Mouse (Mus musculus) G1E (cell line): ENCODE data around the gene Mxd4. TPM values are rescaled to one million over a fixed set of nuclear protein-coding genes. Genes with fewer than 3 reads are reported as not detected.

Source experiments
- ATAC-seq: 2 replicates; pipeline ENCODE4 v1.8.0; 2016; ENCODE audit warnings: mild to moderate bottlenecking; ENCODE audit not compliant: insufficient number of reproducible peaks, poor library complexity, low FRiP score, severe bottlenecking; ENCODE audit errors: extremely low read depth
- DNase-seq: peaks from one replicate; pipeline ENCODE4 v3.0.0; 2012; ENCODE audit warnings: low spot score
- H3K27me3 ChIP-seq: 2 replicates; pipeline ENCODE4 v1.6.1; 2012; ENCODE audit warnings: mild to moderate bottlenecking, low read length, inconsistent platforms; ENCODE audit not compliant: insufficient read depth
- H3K36me3 ChIP-seq: replicated peaks from 2 replicates; pipeline ENCODE3; 2012; ENCODE audit warnings: mild to moderate bottlenecking, inconsistent platforms
- H3K4me1 ChIP-seq: 2 replicates; pipeline ENCODE4 v1.6.1; 2012; ENCODE audit warnings: low read depth, low read length, inconsistent platforms, mixed read lengths; ENCODE audit not compliant: insufficient read depth
- H3K4me3 ChIP-seq: 2 replicates; pipeline ENCODE4 v1.5.1; 2012; ENCODE audit warnings: low read depth, mild to moderate bottlenecking, inconsistent platforms, low read length, moderate library complexity, mixed read lengths
- H3K9me3 ChIP-seq: replicated peaks from 2 replicates; pipeline ENCODE4 v1.6.1; 2012; ENCODE audit warnings: inconsistent platforms
- CTCF ChIP-seq: IDR thresholded peaks from 2 replicates; pipeline ENCODE4 v1.5.1; 2012; ENCODE audit warnings: low read depth, low read length, inconsistent platforms, mixed read lengths
- GATA1 ChIP-seq: IDR thresholded peaks from 2 replicates; pipeline ENCODE4 v1.6.1; 2012; ENCODE audit warnings: borderline replicate concordance, low read length, inconsistent platforms, mixed read lengths
- GATA2 ChIP-seq: IDR thresholded peaks from 2 replicates; pipeline ENCODE4 v1.6.1; 2012; ENCODE audit warnings: low read depth, low read length, inconsistent platforms, borderline replicate concordance
- POLR2AphosphoS5 ChIP-seq: IDR thresholded peaks from 2 replicates; pipeline ENCODE4 v1.6.1; 2012; ENCODE audit warnings: low read depth, low read length, inconsistent platforms; ENCODE audit not compliant: insufficient replicate concordance
- TAL1 ChIP-seq: conservative IDR thresholded peaks from 2 replicates; pipeline ENCODE4 v1.6.1; 2012; ENCODE audit warnings: low read depth, low read length, inconsistent platforms, mixed read lengths
- polyA plus RNA-seq: library from polyadenylated mRNA; stranded (reverse); fragments of >175 nt; gene quantifications from 2 replicates; pipeline ENCODE4 v1.2.3, GENCODE M21; 2012
- total RNA-seq, 2 experiments: library from RNA; stranded (forward) in 1 of 2; stranded (reverse) in 1 of 2; fragments of 200-1000 nt in 1 of 2; fragments of >200 nt in 1 of 2; fragmentation: Nextera tagmentation in 1 of 2; gene quantifications; 2 replicates each; pipeline ENCODE4 v1.2.3; 2014 to 2017

The Mxd4 gene
- total and polyA plus RNA-seq, 3 experiments, result 12.8 to 28.4 (median 17.9) TPM

DNA sequence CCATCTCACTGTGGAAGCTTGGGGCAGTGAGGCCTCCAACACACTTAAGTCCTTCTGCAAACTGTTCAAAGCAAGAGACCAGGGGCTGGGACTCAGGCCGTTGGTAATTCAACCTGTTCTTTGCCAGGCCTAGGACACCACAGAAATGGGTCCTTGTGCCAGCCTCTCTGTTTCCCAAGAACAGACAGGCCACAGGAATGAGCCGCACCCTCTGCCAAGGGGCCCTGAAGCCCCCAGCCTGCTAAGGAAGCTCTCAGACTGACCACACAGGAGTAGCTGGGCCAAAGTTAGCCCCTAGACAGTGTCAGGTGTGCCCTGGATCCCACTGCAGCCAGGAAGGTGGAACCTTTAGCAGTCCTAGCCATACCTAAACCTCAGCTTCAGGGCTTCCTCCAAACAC is 1.1 kb downstream of the Mxd4 start:
- ATAC-seq, result no peak
- Histone ChIP-seq H3K36me3 (peaks cover 12% of the 10 kb centered on the region), H3K4me1 (peaks cover 42% of the 10 kb centered on the region), H3K4me3 (peak overlapping the region; percentile 83), H3K9me3 (no peaks in the 10 kb centered on the region), H3K27me3 (peaks cover 23% of the 10 kb centered on the region)
- DNase-seq, result no peak
- TF ChIP-seq GATA2 (no peak), CTCF (no peak)

DNA sequence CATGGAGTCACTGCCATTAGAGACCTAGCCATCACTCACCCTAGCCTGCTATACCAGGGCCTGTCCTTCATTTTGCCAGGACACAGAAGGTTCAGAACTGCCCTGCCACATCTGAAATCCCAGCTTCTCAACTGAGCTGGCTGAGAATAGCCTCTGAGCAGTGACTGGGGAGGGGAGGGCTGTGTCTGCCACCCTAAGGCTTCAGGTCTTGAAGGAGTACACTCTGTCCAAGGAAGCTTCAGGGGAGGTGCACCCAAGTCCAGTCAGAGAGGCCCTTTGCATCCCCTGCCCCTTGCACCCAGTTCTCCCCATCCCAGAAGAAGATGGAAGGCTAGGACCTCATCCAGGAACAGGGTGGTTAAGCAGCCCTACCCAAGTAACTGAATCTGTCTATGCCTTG is 1.7 kb downstream of the Mxd4 start:
- TF ChIP-seq GATA2 (no peak), TAL1 (no peak), GATA1 (no peak), CTCF (no peak), POLR2AphosphoS5 (no peak)
- Histone ChIP-seq H3K27me3 (peaks cover 20% of the 10 kb centered on the region; the same call in 1 of the 2 replicates), H3K36me3 (peaks cover 12% of the 10 kb centered on the region), H3K4me1 (peaks cover 41% of the 10 kb centered on the region), H3K4me3 (no peak overlapping the region), H3K9me3 (no peaks in the 10 kb centered on the region)
- ATAC-seq (no peak), DNase-seq (no peak)

DNA sequence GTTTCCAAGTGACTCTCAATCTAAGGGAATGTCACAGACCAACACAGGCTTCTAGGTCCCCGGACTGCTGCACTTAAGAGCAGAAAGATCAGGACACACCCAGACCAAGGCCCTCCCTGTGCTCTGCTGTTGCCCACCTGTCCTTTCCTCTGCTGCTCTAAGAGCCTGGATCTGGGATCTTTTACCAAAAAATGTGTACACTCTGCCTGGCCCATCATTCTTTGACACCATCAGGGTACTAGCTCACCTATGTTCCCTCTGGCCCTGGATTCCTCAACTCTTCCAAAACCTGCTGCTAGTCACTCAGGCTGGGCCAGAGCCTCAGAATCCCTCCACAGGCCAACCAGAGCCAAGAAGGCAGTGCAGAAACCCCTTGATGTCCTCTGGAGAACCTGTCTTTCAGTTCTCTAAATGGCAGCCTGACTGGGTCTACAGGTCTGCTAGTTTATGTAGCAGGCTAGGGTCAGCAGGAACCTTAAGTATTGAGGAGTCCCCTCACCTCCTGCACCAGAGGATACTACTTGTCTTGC is 2.4 kb downstream of the Mxd4 start:
- no peak for TF ChIP-seq GATA1
- TF ChIP-seq GATA2, result no peak
- TF ChIP-seq TAL1, result no peak
- no peak for TF ChIP-seq CTCF
- no peak for TF ChIP-seq POLR2AphosphoS5
- Histone ChIP-seq H3K4me1 (peaks cover 36% of the 10 kb centered on the region), H3K9me3 (no peaks in the 10 kb centered on the region), H3K27me3 (peaks cover 21% of the 10 kb centered on the region; the same call in 1 of the 2 replicates), H3K4me3 (no peak overlapping the region), H3K36me3 (peaks cover 14% of the 10 kb centered on the region)
- DNase-seq, result no peak
- no peak for ATAC-seq

DNA sequence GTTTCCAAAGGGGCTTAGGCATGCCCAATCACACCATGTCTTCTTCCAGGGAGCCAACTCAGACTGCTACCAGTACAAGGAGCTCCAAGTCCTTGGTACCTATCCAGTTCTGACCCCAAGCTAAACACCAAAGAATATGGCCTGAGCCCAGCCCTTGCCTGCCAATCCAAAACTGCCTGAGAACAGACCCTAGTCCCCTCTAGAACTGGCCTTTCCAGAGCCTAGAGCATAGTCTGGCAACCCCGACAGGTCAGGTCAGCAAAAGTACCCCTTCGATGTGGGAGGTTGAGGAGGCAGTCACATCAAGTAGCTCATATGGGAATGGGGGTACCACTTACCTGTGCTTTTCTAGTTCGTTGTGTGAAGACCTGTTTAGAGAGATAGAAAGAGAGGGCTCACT is 3.5 kb downstream of the Mxd4 start:
- Histone ChIP-seq H3K9me3 (no peaks in the 10 kb centered on the region), H3K27me3 (peaks cover 22% of the 10 kb centered on the region; the same call in 1 of the 2 replicates), H3K4me1 (peaks cover 27% of the 10 kb centered on the region), H3K36me3 (peaks cover 14% of the 10 kb centered on the region), H3K4me3 (no peak overlapping the region)
- DNase-seq, result no peak
- no peak for ATAC-seq
- TF ChIP-seq GATA2, result no peak
- TF ChIP-seq CTCF, result no peak
- TF ChIP-seq TAL1, result no peak
- no peak for TF ChIP-seq POLR2AphosphoS5
- TF ChIP-seq GATA1, result no peak

DNA sequence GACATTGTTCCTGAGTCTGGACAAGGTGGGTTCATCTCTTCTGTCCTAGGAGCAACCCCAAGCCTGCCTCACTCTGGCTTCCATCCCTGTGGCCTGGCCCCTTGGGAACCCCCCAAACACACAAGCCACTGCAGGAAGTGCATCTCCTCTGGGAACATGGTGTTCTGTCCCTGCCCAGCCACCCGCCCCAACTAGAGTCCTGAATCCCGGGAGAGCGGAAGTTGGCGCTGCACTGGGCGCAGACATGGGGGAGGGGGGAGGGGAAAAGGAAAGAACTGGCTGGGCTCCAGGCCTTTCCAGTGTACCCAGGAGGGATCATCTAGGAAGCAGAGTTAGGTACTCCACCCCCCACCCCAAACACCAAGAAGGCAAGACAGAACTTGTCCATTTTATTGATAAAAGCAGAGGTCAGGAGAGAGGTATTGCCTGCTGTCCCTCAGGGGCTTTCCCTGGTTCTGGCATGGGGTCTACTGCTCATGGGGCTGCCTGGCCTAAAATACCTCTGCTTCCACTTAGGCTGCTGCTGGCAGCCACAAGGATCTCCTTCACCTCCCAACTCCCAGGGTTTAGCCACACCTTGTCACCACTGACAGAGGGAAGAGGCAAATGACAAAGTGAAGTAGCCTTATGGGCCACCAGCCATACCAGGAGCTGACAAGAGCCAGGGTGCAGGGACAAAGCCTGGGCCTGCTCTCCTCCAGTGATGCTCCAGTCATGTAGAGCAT is 4.2 kb downstream of the Mxd4 start:
- Histone ChIP-seq H3K9me3 (no peaks in the 10 kb centered on the region), H3K4me3 (no peak overlapping the region), H3K4me1 (peaks cover 21% of the 10 kb centered on the region), H3K36me3 (peaks cover 17% of the 10 kb centered on the region), H3K27me3 (peaks cover 26% of the 10 kb centered on the region; the same call in 1 of the 2 replicates)
- TF ChIP-seq GATA2 (no peak), CTCF (no peak)
- ATAC-seq (no peak), DNase-seq (no peak)

DNA sequence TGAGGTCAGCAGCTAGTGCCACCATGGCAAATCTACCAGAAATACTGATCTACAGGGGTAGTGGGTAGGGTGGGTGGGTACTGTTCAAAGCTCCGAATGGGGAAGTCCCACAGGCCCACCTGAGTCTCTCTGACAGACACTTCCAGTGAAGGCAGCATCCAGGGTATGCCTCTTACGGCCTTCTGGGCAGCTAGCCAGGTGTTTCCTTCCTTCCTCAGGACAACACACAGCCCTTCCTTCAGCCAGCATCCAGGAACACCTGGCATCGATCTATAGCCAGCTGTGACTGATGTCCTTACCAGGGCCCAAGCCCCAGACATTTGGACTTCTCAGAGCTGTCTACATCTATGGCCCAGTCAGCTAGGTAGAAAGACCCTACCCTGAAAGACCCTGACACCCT is 5.0 kb downstream of the Mxd4 start:
- Histone ChIP-seq H3K9me3 (no peaks in the 10 kb centered on the region), H3K27me3 (peaks cover 29% of the 10 kb centered on the region; the same call in 1 of the 2 replicates), H3K4me1 (peaks cover 17% of the 10 kb centered on the region), H3K36me3 (peaks cover 23% of the 10 kb centered on the region), H3K4me3 (no peak overlapping the region)
- TF ChIP-seq TAL1, result no peak
- TF ChIP-seq GATA2, result no peak
- TF ChIP-seq POLR2AphosphoS5, result no peak
- no peak for TF ChIP-seq CTCF
- TF ChIP-seq GATA1, result no peak
- no peak for ATAC-seq
- no peak for DNase-seq
